Mouse (Mus musculus) heart, postnatal 4 days (tissue): ENCODE measurements around the gene Clspn. TPM values are rescaled to one million over a fixed set of nuclear protein-coding genes. Genes with fewer than 3 reads are reported as not detected.
A peak's percentile ranks its signal among the peaks of the same experiment; 100 is the strongest.
"Not testable (repeated sequence)": the region's sequence is repeated elsewhere in the genome, so short reads cannot be mapped to it uniquely, and the experiment has no call there.

Experiments used
- DNase-seq: peaks from one replicate; pipeline ENCODE4 v3.0.0; 2021
- total RNA-seq, 2 experiments: library from RNA; stranded (reverse); gene quantifications; 2 replicates each; pipeline ENCODE4 v1.2.3; 2021

The Clspn gene
- 10 to 100 TPM; 18.3 to 21.7 TPM for total RNA-seq

DNA sequence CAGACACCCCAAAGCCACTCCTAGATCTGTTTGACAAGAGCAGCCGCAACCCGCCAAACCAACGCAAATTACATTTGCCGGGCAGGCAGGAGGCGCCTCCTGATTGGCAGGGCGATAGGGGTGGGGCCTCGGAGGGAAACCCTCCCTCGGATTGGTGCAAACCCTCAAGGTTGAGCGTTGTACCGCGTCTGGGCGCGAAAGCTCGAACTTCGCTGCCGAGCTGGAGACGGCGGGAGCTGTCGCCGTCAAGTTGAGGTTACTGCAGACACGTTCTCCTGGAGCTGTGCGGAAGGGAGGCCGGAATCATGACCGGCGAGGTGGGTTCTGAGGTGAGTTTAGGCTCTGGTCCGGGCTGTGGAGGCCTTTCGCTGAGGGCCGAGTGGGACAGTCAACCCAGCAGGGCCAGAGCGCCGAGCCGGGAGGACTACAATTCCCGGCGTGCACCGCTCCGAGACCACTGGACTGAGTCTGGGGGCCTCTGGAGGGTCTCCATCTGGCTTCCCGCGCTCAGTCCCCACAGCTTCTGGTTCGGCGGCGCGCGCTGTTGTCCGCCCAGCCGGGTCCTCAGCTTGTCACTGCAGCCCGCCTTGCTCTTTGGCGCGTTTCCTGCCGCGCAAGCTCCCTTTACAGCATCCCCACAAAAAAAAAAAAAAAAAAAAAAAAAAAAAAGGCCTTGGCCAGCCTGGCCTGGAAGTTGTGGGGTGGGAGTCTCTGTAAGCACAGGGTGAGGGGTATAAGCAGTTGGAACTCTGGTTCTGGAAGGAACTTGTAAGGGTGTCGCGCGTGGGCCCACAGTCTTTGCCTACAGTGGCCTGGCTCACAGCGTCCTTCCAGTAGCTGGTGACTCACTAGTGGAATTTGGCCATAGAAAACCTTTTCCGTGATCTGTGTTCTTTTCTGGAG is at the start of gene Clspn:
Gene Clspn, plus strand, starts transcription at position 127 of the 903 bp plus-strand sequence.
- peak; percentile 91 for DNase-seq

DNA sequence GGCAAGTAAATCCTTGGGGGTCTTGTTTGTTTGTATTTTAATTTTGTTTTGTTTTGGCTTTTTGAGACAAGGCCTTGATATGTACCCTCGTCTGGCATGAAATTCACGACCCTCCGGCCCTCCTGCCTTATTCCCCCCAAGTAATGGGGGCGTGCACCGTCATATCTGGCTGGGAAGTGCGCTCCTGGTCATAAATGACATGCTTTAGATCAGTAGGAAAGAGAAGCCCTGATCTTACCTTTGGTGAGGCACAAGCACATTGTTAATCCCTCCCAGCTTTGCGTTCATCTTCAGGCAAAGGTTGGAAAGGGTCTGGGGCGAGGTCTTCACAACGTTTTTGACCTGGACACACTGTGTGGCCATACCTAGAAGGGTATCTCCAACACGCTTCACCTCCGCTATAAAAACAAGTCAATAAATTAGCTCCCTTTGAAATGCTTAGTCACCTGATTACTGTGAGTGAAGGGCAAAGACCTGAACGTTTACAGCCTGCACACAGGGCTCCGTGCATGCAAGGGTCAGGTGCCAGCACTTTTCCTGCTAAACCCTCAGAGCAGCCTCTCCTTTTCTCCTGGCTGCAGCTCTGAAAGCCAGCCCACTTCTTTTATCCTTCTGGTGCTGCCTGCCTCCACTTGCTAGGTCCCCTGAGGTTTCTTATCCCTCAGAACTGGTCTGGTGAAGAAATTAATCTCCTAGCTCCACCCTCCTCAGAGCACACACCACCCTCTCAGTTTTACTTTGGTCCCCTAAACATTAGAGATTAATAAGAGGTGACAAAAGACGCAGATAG is 48.4 kb upstream of the Clspn start:
- no peak for DNase-seq

DNA sequence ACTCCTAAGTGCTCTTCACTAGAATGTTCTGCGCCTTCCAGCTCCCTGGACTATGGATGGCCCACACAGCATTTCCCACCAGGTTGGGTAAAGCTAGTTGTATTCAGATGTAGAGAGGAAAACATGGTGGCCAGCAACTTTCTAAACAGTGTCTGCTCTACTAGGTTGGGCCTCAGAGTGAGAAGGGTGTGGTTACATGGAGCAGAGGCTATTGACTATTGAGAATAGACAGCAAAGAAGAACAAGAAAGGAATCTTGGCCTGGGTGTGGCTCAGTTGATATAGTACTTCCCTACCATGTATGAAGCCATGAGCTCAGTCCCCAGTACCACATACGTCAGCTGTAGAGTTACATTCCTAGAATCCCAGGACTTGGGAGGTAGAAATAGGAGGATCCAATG is 47.7 kb upstream of the Clspn start:
- no peak for DNase-seq

DNA sequence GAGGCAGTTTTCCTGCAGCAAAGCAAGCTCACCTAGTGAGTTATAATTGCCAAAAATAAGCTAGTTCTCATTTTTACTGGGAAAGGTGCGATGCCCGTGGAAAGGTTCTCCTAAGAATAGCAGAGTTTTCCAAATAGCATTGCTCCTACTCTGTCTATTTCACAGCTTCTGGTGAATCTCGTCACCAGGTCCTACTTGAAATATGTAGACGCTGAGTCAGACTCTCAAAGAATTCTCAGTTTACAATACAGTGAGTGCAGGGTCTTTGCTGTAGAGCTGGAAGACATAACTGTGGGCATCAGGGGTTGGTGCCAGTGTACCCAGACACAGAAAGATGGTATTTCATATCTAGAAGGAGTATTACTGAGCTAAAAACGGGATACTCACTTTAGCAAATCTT is 45.7 kb upstream of the Clspn start:
- DNase-seq = no peak

DNA sequence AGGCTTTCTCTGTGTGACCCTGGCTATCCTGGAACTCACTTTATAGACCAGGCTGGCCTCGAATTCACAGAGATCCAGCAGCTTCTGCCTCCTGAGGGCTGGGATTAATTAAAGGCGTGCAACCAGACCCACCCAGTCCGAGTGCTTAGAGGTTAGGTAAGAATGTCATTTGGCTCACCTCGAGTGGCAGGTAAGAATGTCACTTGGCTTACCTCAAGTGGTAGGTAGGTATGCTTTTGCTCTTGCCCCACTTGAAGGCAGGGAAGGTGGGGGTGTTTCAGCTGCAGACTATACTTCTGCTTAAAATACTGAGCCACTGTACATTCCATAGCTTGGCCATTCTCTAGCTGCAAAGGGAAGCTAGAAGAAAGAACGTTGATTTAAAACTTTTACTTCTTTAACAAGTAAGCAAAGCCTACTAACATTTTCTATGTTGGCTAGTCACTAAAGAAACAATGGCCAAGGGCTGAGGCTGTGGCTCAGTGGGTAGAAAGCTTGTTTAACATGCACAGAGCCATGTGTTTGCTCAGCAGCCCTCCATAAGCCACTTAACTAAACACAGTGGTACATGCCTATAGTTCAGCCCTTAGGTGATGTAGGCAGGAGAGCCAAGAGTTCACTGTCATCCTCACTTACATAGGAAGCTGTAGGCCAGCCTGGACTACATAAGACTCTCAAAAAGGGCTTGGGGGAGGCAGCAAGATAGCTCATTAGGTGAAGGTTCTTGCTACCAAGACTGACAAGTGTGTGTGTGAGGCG is 44.2 kb upstream of the Clspn start:
- no peak for DNase-seq

DNA sequence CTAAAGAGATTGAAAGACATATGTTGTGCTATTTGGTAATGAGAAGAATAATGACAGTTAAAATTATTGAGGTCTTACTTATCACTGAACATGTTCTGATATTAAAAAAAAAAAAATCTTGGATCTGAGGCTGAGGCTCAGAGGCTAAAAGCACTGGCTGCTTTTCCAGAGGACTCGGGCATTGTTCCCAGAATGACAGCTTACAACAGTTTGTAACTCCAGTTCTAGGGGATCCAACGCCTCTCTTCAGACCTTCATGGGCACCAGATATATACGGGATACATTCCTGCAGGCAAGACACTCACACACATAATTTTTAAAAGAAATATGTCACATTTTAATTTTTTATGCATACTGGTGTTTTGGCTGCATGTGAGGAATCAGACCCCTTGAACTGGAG is 30.6 kb upstream of the Clspn start:
- no peak for DNase-seq

DNA sequence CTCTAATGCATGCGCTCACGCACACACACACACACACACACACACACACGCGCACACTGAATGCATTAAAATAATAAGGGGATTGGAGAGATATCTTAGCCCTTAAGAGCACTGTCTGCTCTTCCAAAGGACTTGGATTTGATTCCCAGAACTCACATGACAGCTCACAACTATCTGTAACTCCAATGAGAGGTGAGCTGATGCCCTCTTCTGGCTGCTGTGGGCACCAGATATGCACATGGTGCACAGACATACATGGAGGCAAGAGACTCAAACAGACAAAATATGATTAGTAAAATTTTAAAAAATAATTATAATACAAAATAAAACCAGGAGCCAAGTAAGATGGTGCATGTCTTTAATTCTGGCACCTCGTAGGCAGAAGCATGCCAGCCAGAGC is 29.9 kb upstream of the Clspn start:
- DNase-seq = no peak

DNA sequence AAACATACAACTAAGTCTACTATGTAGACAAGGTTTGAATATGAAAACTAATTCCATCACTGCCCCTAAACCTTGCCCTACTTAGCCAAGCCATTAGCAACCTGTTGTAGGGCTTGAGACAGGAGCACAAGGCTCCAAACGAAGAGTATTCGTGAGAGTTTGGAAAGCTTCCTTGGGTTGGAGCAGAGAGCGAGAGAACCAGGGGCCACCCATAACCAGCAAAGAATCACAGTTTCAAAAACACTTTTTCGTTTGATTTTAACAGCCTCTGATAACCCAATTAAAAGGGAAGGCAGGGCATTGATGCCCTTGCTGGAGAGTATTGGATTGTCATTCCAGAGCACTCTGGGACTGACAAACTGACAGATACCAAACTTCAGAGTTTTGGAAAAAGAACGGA is 24.4 kb upstream of the Clspn start:
- no peak for DNase-seq

DNA sequence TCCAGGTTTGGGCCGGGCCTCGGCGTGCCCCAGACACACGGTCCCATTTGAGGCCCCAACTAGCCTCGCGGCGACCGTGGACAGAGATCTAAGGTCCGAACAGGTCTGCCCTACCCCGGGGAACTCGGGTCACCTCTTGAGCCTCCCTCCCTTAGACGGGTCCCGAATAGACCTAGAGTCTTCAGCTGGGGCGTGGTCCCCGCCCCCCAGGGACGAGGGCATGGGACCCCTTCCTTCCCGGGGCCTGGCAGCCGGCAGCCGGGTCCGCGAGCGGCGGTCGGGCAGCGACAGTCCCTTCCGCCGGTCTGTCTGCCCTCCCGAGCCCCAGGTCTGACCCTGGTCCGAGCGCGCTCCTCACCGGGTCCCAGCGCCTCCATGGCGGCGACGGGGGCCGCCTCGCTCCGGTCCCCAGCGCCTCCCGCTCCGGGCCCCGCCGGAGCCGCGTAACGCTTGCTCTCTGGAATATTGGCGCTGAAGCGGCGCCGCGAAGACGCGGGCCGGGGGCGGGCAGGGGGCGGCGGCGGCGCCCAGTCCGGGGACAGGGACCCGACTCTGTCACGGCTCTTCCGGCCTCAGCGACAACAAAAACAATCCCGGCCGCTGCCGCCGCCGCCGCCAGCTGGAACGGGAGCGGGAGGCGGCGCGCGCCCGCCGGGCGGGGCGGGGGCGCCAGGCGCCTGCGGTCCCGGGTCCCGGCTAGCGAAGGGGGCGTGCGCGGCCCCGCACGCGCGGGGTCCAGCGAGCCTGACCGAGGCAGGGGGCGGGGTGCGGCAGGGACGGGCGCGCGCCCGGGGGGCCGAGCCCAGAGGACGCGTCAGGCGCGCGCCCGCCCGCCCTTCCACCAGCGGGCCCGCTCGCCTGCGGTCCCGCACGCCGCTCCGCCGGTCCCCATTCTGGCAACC is 23.7 kb upstream of the Clspn start, which contains the start of gene Ago4:
Gene Ago4, minus strand, starts transcription at position 646 of the 902 bp plus-strand sequence.
- DNase-seq = peak; percentile 72

DNA sequence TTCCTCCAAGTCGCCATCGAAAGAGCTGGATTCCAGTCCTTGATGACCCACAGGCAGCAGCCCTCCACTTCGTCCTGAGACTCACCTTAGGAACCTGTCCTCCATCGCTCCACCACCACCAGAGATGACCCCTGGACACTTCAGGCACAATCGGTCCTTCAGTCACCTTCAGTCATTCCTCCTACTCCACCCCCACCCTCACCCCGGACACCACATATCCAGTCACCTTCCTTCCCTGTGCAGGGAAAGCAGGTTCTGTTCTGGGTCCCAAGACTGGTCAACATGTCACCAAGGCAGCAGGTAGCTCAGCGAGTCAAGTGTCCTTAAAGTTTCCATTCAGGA is 23.0 kb upstream of the Clspn start:
- no peak for DNase-seq

DNA sequence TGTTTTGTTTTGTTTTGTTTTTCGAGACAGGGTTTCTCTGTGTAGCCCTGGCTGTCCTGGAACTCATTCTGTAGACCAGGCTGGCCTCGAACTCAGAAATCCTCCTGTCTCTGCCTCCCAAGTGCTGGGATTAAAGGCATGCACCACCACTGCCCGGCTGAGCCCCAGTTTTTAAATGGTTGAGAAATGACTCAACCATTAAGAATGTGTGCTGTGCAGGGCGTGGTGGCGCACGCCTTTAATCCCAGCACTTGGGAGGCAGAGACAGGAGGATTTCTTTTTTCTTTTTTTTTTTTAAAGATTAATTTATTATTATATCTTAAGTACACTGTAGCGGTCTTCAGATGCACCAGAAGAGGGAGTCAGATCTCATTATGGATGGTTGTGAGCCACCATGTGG is 21.1 kb upstream of the Clspn start:
- DNase-seq = not testable (repeated sequence)

DNA sequence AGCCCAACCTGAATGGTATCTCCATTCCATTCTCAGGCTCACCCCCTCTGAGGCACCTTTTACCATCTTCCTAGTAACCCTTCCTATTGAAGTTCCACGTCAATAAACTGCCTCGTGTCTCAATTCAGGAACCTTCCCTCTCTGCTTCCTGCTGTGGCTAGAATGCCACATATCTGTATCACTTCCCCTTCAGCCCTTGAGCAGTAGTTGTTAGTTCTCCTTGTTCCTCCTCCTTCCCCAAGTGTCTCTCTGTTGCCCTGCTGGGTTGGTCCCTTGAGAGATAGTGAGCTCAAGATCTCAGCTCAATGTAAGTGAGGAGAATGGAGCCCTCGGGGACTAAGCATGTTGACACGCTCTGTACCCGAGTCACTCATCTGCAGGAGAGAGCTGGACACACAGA is 19.9 kb upstream of the Clspn start:
- DNase-seq = no peak

DNA sequence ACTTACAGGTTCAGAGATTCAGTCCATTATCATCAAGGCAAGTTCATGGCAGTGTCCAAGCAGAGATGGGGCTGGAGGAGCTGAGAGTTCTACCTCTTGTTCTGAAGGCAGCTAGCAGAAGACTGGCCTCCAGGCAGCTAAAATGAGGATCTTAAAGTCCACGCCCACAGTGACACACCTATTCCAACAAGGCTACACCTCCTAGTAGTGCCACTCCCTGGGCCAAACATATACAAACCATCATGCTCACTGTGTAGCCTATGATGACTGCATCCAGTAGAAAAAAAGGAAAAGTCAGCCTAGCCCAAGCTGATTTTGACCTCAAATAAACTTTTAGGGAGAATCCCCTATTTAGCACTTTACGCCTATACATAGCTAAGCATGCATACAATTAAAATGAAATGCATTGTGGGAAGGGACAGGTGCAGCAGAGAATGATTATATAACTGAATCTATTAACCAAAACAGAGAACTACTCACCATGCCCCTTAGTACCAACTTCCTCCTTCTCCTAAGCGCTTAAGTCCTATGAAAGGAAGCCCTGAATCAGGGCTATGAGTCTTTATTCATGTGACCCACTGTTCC is 16.2 kb upstream of the Clspn start:
- DNase-seq = no peak

DNA sequence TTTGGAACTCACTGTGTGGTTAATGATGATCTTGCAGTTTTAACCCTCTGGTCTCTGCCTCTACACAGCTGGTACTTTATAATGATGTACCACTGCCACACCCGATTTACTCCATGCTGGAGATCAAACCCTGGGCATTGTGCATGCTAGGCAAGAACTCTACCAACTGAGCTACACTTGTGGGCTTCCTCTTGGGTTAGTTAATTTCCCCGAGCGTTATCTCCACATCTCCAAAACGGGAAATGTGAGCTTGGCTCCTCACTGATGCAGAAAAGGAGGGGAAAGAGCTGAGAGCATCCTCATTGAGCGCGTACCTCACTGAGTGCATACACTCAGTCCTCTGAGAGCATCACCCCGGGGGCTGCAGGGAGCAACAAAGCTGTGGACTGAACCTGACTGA is 13.9 kb upstream of the Clspn start:
- no peak for DNase-seq

DNA sequence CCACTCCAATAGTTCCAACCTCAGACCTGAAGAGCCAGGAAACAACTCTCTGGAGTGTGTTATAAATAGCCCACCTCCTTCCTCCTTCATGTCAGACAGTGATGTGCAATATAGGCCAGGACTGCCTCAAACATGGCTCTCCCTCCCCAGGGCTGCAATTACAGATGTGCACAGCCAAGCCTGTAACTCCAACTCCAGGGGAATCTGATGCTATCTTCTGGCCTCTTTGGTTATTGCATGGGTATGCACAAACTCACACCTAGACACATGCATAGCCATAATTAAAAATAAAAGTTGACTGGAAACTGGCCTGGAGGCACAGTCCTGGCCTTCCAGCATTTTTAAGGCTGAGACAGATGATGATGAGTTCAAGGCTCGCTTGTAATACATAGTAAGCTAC is 11.7 kb upstream of the Clspn start:
- DNase-seq = no peak

DNA sequence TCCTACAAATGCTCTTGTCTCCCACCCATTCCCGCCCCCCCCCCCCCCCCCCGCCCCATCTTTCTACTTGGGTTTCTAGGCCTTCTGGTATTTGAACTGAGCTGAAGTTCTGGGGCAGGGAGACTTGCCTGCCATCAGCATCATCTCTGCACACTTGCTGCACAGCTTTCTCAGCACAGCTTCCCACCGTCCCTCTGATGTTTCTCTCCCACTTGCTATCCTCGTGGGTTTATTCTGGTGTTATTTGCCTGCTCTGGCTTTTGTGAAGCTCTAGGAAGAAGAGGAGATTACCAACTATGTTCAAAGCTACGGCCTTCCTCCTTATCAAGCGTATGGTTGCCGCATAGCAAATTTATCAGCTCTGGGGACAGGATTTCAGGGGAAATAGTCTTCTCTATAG is 11.0 kb upstream of the Clspn start:
- no peak for DNase-seq

DNA sequence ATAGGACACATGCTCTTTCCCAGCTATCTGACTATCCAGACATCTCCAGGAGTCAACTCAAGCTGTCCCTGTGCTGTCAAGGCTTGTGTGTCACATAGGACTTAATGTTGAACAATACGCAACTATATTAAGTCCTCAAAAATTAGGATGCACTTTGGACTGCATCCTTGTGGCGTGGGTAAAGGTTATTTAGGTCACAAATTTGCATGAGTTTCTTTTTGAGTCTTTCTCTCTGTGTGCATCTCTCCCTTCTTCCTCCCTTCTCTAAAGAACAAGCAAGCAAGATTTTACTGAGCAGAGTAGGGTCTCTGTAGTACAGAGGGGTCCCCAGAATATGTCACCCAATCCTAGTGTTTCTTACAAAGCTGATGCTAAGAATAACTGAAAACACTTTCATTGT is 10.6 kb upstream of the Clspn start:
- DNase-seq = no peak

DNA sequence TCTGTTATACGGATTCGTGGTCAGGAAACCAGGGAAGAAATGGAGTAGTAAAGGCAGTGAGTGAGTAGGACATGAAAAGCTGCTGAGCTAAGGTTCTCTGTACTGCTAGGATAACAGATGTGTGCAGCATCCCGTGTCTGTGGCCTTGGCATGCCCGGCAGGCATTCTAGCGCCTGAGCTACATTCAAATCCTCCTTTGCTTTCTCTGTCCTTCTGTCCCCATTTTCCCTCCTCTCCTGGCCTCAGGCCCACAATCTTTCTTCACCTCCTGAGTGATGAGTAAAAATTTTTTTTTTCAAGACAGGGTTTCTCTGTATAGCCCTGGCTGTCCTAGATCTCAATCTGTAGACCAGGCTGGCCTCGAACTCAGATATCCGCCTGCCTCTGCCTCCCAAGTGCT is 4.6 kb upstream of the Clspn start:
- DNase-seq = no peak

DNA sequence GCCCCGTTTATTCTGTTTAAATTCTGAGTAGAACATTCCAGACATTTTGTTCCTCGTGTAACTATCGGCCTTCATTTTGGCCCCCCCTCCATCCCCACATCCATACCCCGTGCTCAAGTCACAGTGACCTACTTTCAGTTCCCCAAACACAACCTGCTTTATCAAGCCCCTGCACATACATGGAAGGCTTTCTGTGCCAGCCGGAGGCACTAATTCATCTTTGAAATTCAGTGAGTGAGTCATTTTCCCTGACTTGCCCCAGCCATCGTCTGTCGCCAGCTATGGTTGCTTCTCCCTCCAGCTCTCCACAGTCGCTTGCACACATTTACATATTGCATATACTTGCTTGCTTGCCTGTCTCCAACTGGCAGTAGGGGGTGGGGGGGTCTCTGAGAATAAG is 3.6 kb upstream of the Clspn start:
- DNase-seq = no peak

DNA sequence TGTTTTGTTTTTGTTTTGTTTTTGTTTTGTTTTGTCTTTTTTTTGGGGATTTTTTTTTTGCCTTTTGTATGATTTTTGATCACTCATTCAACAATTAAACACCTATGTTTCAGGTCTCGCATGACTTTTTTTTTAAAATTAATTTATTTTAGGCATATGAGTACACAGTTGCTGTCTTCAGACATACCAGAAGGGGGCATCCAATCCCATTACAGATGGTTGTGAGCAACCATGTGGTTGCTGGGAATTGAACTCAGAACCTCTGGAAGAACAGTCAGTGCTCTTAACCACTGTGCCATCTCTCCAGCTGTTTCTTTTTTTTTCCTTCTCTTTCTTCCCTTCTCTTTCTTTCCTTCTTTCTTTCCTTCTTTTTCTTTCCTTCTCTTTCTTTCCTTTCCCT is 3.0 kb upstream of the Clspn start:
- no peak for DNase-seq

DNA sequence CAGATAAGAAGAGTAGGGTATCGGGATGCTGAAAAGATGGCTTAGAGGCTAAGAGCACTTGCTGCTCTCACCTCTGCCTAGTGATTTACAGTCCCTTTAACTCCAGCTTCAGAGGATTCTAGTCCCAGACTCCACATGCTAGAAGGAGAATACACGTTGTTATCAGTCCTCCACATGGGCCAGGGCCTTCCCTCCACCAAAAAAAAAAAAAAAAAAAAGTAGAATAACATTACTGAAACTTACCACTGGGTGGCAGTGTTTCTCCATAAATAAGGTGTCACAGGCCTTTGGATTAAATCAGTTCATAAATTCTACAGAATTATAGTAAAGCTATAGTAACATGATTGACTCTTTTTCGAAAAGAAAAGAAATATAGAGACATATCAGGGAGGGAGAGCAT is 2.3 kb upstream of the Clspn start:
- peak; percentile 8 for DNase-seq

DNA sequence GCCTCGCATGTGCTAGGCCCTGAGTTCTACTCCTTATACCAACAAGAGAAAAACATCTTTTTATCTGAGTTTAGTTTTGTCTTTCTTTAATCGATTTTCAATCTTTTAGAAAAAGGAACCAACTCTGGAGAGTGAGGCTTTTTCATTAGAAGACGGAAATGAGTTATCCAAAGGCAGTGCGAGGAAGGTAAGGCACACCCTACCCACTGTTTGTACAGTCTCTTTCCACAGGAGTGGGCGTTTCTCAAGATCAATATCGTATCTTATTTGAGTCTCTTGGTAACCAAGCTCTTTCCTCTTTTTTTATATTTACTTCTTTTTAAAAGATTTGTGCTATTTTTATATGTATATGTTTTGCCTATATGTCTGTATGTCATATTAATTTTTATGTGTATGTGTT is 7.1 kb downstream of the Clspn start:
- DNase-seq = no peak
